Mouse (Mus musculus) heart, adult 2 months (tissue): ENCODE measurements at regions not wholly inside any gene's neighbourhood (a gene's known extent, or its start where the extent isn't known, plus 50 kb on each side); places are given as distances from the start of the nearest gene placed in this dataset.

Source experiments
- CTCF ChIP-seq: fragments of 200-600 bp; IDR thresholded peaks from 2 replicates; pipeline ENCODE4 v1.8.1; 2022; ENCODE audit warnings: antibody characterized with exemption, mild to moderate bottlenecking, moderate library complexity
- POLR2A ChIP-seq: fragments of 200-500 bp; IDR thresholded peaks from 2 replicates; pipeline ENCODE4 v1.6.1; 2011; ENCODE audit warnings: mild to moderate bottlenecking, low read depth, low read length, control low read depth; ENCODE audit not compliant: insufficient read depth

DNA sequence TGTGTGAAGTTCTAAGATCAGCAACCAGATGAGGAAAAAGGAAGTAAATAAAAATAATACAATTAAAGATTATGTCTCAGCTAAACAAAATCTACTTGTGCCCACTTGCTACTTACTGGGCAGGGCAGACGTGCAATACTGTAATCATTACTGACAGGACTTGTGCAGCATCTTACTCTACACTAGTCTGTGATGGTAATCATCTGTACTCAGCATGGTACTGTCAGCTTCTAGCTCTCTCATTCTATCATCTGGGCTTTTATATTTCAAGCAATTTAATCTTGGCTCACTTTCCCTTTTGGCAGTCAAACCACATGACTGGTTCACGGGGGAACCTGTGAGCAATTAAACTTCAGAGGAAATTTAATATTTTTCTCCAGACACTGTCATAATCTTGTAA, 167.5 kb downstream of the Arl6ip6 start:
- no peak for TF ChIP-seq POLR2A
- TF ChIP-seq CTCF: no peak
